8 mouse cellular contexts compared by ENCODE assay signal in the genomic region with DNA sequence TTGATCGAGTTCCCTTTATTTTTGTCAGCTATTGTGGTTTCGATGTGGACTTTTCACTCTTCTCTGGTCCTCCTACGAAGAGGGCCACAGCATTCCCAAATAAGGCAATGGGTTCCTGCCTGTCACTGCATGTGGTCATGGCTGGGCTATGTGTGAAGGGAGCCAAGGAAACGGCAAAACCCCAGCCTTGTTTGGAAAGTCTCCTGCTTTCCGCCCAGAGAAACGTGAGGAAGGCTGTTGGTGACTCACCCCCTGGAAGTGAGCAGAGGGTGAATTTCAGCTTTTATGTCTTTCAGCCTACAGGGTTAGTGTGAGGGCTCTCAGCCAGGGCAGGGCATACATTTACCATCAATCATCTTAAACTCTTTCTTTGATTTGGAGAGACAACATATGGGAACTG.
DNase-seq lines count a peak whose midpoint lies in the region; ATAC-seq and TF ChIP-seq lines count a peak whose summit lies in the region.

No protein-coding gene starts in this region.

- 49% methylated on average over 6 of the region's 6 CpGs for WGBS in forebrain, embryonic 11.5 days
- WGBS in heart, embryonic 14.5 days: 39% methylated on average over 6 of the region's 6 CpGs
- WGBS in kidney, postnatal 0 days: 43% methylated on average over 6 of the region's 6 CpGs
- WGBS in lung, adult 2 months: 47% methylated on average over 6 of the region's 6 CpGs
- 42% methylated on average over 6 of the region's 6 CpGs for WGBS in neural tube, embryonic 11.5 days

- H3K27ac ChIP-seq in bone marrow macrophage, adult 2 months (ENCODE audit: insufficient read depth, low read depth, low read length): peak overlapping the region; percentile 72
- H3K27ac ChIP-seq in forebrain, embryonic 11.5 days (ENCODE audit: low read depth, low read length): peak overlapping the region; percentile 59; the same call in 1 of the 2 replicates
- peak overlapping the region; percentile 73 to 91 for H3K27ac ChIP-seq in heart, embryonic 14.5 days (replicated peaks in 1 of 2; ENCODE audit: control insufficient read depth in 1 of 2, insufficient read depth in 1 of 2, low read depth in 2 of 2, low read length in 2 of 2)
- peak overlapping the region; percentile 73 for H3K27ac ChIP-seq in kidney, postnatal 0 days
- peak overlapping the region; percentile 8 for H3K27ac ChIP-seq in neural tube, embryonic 11.5 days (ENCODE audit: low read depth, low read length)

- H3K9ac ChIP-seq in forebrain, embryonic 11.5 days (ENCODE audit: low read length): no peak overlapping the region
- H3K9ac ChIP-seq in heart, embryonic 14.5 days (ENCODE audit: low read length): no peak overlapping the region
- H3K9ac ChIP-seq in kidney, postnatal 0 days (ENCODE audit: low read depth, low read length): no peak overlapping the region
- H3K9ac ChIP-seq in neural tube, embryonic 11.5 days (ENCODE audit: low read length): no peak overlapping the region

- DNase-seq in CD4-positive helper T cell, adult 2 months (ENCODE audit: low read depth, low spot score): peak; percentile 43
- DNase-seq in forebrain, embryonic 11.5 days (ENCODE audit: low spot score): no peak
- DNase-seq in kidney, postnatal 0 days (ENCODE audit: low spot score): peak; percentile 74
- peak; percentile 23 for DNase-seq in lung, adult 2 months
- peak; percentile 35 for DNase-seq in neural tube, embryonic 11.5 days (ENCODE audit: low spot score)
- DNase-seq in urinary bladder, postnatal 36 days (ENCODE audit: low spot score in 2 of 2): peak; percentile 30 to 64

- no peaks in the 10 kb centered on the region for H3K9me3 ChIP-seq in forebrain, embryonic 11.5 days (ENCODE audit: control insufficient read depth, low read length)
- H3K9me3 ChIP-seq in heart, embryonic 14.5 days (ENCODE audit: control insufficient read depth, low read length): no peaks in the 10 kb centered on the region
- no peaks in the 10 kb centered on the region for H3K9me3 ChIP-seq in kidney, postnatal 0 days (replicated peaks; ENCODE audit: low read length)
- H3K9me3 ChIP-seq in neural tube, embryonic 11.5 days (ENCODE audit: control insufficient read depth, low read length): no peaks in the 10 kb centered on the region

- no peak for TF ChIP-seq POLR2A in bone marrow macrophage, adult 2 months (IDR thresholded peaks at IDR 0.05; ENCODE audit: borderline replicate concordance, low read depth, low read length)
- no peak for TF ChIP-seq POLR2A in lung, adult 2 months (IDR thresholded peaks at IDR 0.05; ENCODE audit: borderline replicate concordance, extremely low read depth, low read depth, low read length)

- peaks cover 13% of the 10 kb centered on the region for H3K4me1 ChIP-seq in bone marrow macrophage, adult 2 months (ENCODE audit: control insufficient read depth, insufficient read depth, low read length)
- 0 out of 2 replicates have a peak, but pooled peaks cover 3% of the 10 kb centered on the region for H3K4me1 ChIP-seq in forebrain, embryonic 11.5 days (replicated peaks; ENCODE audit: control insufficient read depth, insufficient read depth, low read length)
- peaks cover 4 to 5% of the 10 kb centered on the region in 2 experiments; a peak in 3 of 4 replicates for H3K4me1 ChIP-seq in heart, embryonic 14.5 days (ENCODE audit: control insufficient read depth in 2 of 2, insufficient read depth in 2 of 2, low read length in 2 of 2)
- no peaks in the 10 kb centered on the region for H3K4me1 ChIP-seq in kidney, postnatal 0 days (replicated peaks; ENCODE audit: insufficient read depth, low read length)
- H3K4me1 ChIP-seq in lung, adult 2 months (ENCODE audit: control insufficient read depth, insufficient read depth, low read length): peaks cover 6% of the 10 kb centered on the region; the same call in 1 of the 2 replicates
- no peaks in the 10 kb centered on the region for H3K4me1 ChIP-seq in neural tube, embryonic 11.5 days (ENCODE audit: control insufficient read depth, insufficient read depth, low read length)

- H3K27me3 ChIP-seq in forebrain, embryonic 11.5 days (ENCODE audit: control insufficient read depth, insufficient read depth, low read length): peaks cover 10% of the 10 kb centered on the region
- no peaks in the 10 kb centered on the region for H3K27me3 ChIP-seq in heart, embryonic 14.5 days (ENCODE audit: control insufficient read depth, insufficient read depth, low read length)
- no peaks in the 10 kb centered on the region for H3K27me3 ChIP-seq in kidney, postnatal 0 days (ENCODE audit: insufficient read depth, low read length)
- no peaks in the 10 kb centered on the region for H3K27me3 ChIP-seq in neural tube, embryonic 11.5 days (ENCODE audit: control insufficient read depth, insufficient read depth, low read length)

- H3K36me3 ChIP-seq in forebrain, embryonic 11.5 days (ENCODE audit: control insufficient read depth, insufficient read depth, low read length): no peaks in the 10 kb centered on the region
- no peaks in the 10 kb centered on the region for H3K36me3 ChIP-seq in heart, embryonic 14.5 days (ENCODE audit: control insufficient read depth, insufficient read depth, low read length)
- no peaks in the 10 kb centered on the region for H3K36me3 ChIP-seq in kidney, postnatal 0 days (ENCODE audit: insufficient read depth, low read length)
- H3K36me3 ChIP-seq in neural tube, embryonic 11.5 days (ENCODE audit: control insufficient read depth, insufficient read depth, low read length): no peaks in the 10 kb centered on the region

- ATAC-seq in forebrain, embryonic 11.5 days (replicated peaks; ENCODE audit: low FRiP score): no peak
- ATAC-seq in heart, embryonic 14.5 days (ENCODE audit: insufficient number of reproducible peaks, insufficient read depth, low FRiP score, low read depth): peak; percentile 64; the same call in 1 of the 2 replicates
- ATAC-seq in kidney, postnatal 0 days (replicated peaks; ENCODE audit: low FRiP score, low read depth): peak; percentile 83
- 0 out of 2 replicates have a peak, but pooled peaks have one; percentile 32 for ATAC-seq in neural tube, embryonic 11.5 days (ENCODE audit: insufficient read depth, low FRiP score, low TSS enrichment)

- TF ChIP-seq CTCF in bone marrow macrophage, adult 2 months (IDR thresholded peaks at IDR 0.05; ENCODE audit: low read depth, low read length): no peak
- TF ChIP-seq CTCF in kidney, postnatal 0 days (IDR thresholded peaks at IDR 0.05; ENCODE audit: low read depth): no peak
- no peak for TF ChIP-seq CTCF in lung, adult 2 months (IDR thresholded peaks at IDR 0.05; ENCODE audit: insufficient read depth, low read length)

- H3K4me3 ChIP-seq in bone marrow macrophage, adult 2 months (ENCODE audit: insufficient read depth, low read length): no peak overlapping the region
- H3K4me3 ChIP-seq in forebrain, embryonic 11.5 days (ENCODE audit: low read depth, low read length): no peak overlapping the region
- no peak overlapping the region for H3K4me3 ChIP-seq in heart, embryonic 14.5 days (ENCODE audit: control insufficient read depth in 1 of 2, insufficient read depth in 1 of 2, low read depth in 1 of 2, low read length in 2 of 2)
- no peak overlapping the region for H3K4me3 ChIP-seq in kidney, postnatal 0 days (replicated peaks; ENCODE audit: low read depth, low read length)
- no peak overlapping the region for H3K4me3 ChIP-seq in lung, adult 2 months (replicated peaks; ENCODE audit: extremely low read depth, low read depth, low read length)
- no peak overlapping the region for H3K4me3 ChIP-seq in neural tube, embryonic 11.5 days (ENCODE audit: low read depth, low read length)

- no peak overlapping the region for H3K4me2 ChIP-seq in forebrain, embryonic 11.5 days (ENCODE audit: low read depth, low read length, severe bottlenecking)
- no peak overlapping the region for H3K4me2 ChIP-seq in heart, embryonic 14.5 days (ENCODE audit: low read length)
- no peak overlapping the region for H3K4me2 ChIP-seq in kidney, postnatal 0 days (ENCODE audit: low read length)
- H3K4me2 ChIP-seq in neural tube, embryonic 11.5 days (ENCODE audit: low read depth): no peak overlapping the region

Comparison
In these comparisons a context has a peak if more than half of its experiments do, and no peak if none do; other contexts are left out.
1. H3K27ac ChIP-seq: peak in every context shown above with its lines; median percentile 82 in heart, embryonic 14.5 days; 73 in kidney, postnatal 0 days; 72 in bone marrow macrophage, adult 2 months; 59 in forebrain, embryonic 11.5 days; 8 in neural tube, embryonic 11.5 days.